Mouse (Mus musculus): ENCODE data around the gene Apob.

DNA sequence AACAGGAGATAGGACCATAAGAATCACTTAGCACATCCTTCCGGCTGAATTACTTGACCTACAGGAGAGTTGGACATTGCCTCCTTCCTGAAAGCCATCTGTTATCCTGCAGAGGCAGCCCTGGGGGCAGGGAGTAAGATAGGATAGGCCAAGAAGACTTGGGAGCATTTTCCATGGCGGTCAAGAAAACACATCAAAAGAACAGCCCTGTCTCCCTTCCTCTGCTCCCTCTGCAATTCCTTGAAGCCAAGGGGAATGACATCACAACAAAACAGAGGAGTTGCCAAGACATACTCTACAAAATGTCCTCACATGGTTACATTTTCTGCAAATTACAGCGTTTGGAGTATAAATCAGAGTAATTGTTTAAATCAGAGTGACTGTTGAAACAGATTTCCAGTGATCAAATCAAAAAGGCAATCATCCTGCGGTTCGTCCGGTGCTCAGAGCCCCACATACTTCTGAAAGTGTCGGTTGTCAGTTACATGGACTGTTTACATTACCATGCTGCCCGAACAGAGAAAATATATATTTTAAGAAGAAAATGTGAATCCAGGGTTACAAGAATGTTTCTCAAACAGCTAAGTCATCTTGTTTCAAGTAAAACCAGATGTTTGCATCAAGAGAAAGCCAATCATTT is 78.7 kb downstream of the Apob start:
- no peak for TF ChIP-seq CTCF (conservative IDR thresholded peaks at IDR 0.05 in 1 of 2, IDR thresholded peaks at IDR 0.05 in 1 of 2; ENCODE audit: low read depth in 2 of 2, low read length in 2 of 2)
- no peak for TF ChIP-seq ELF1 (IDR thresholded peaks at IDR 0.05; ENCODE audit: low read depth, low read length)
- TF ChIP-seq CHD2 (IDR thresholded peaks at IDR 0.05; ENCODE audit: low read length) = no peak

Measured in CH12.LX (cell line).